ENCODE assay signal across 8 mouse cellular contexts in genomic region chr8:36361255-36361654, GRCm38 (mm10).
DNase-seq lines count a peak whose midpoint lies in the region; ATAC-seq and TF ChIP-seq lines count a peak whose summit lies in the region.

No protein-coding gene starts in this region.

- no peaks in the 10 kb centered on the region for H3K36me3 ChIP-seq in E14TG2a.4 (ENCODE audit: insufficient read depth, low read length)
- H3K36me3 ChIP-seq in lung, embryonic 16.5 days (ENCODE audit: control insufficient read depth, insufficient read depth, low read length): no peaks in the 10 kb centered on the region

- WGBS in lung, embryonic 16.5 days: 5% methylated on average over 2 of the region's 2 CpGs

- H3K4me3 ChIP-seq in E14TG2a.4 (replicated peaks; ENCODE audit: low read length): no peak overlapping the region
- H3K4me3 ChIP-seq in lung, embryonic 16.5 days (ENCODE audit: low read length): no peak overlapping the region

- peak; percentile 55 to 92 for DNase-seq in adrenal gland, adult (ENCODE audit: inconsistent age in 2 of 2, low spot score in 1 of 2)
- DNase-seq in embryo, embryonic 10 days (ENCODE audit: low spot score): peak; percentile 77
- peak; percentile 84 for DNase-seq in layer of hippocampus, adult 11-12 months (ENCODE audit: low spot score)
- peak; percentile 74 for DNase-seq in retina, postnatal 1 day
- DNase-seq in yolk sac, embryonic 10.5 days (ENCODE audit: low spot score): no peak

- ATAC-seq in granulocyte monocyte progenitor cell, adult 5-6 weeks (replicated peaks; ENCODE audit: poor library complexity, severe bottlenecking): peak; percentile 58; the same call in 1 of the 2 replicates
- ATAC-seq in lung, embryonic 16.5 days (ENCODE audit: low read depth): peak; percentile 68; the same call in 1 of the 2 replicates

- peak; percentile 62 for TF ChIP-seq CTCF in E14TG2a.4 (conservative IDR thresholded peaks at IDR 0.05; ENCODE audit: low read length)

- no peak overlapping the region for H3K4me2 ChIP-seq in lung, embryonic 16.5 days (ENCODE audit: low read depth, low read length)

- no peaks in the 10 kb centered on the region for H3K9me3 ChIP-seq in E14TG2a.4 (ENCODE audit: low read length)
- no peaks in the 10 kb centered on the region for H3K9me3 ChIP-seq in lung, embryonic 16.5 days (ENCODE audit: control insufficient read depth, low read length)

- no peak overlapping the region for H3K27ac ChIP-seq in lung, embryonic 16.5 days (ENCODE audit: low read length)

- H3K9ac ChIP-seq in lung, embryonic 16.5 days (ENCODE audit: low read length): no peak overlapping the region

- H3K4me1 ChIP-seq in E14TG2a.4 (replicated peaks; ENCODE audit: low read depth, low read length): no peaks in the 10 kb centered on the region
- no peaks in the 10 kb centered on the region for H3K4me1 ChIP-seq in lung, embryonic 16.5 days (replicated peaks; ENCODE audit: control insufficient read depth, insufficient read depth, low read length)

- H3K27me3 ChIP-seq in E14TG2a.4 (ENCODE audit: insufficient read depth, low read length): no peaks in the 10 kb centered on the region
- no peaks in the 10 kb centered on the region for H3K27me3 ChIP-seq in lung, embryonic 16.5 days (ENCODE audit: control insufficient read depth, insufficient read depth, low read depth, low read length)
